Mouse (Mus musculus) thymus, adult 2 months (tissue): ENCODE data around the gene Ifngr2. TPM values are rescaled to one million over a fixed set of nuclear protein-coding genes. Genes with fewer than 3 reads are reported as not detected.
A peak's percentile ranks its signal among the peaks of the same experiment; 100 is the strongest.
"Not testable (repeated sequence)": the region's sequence is repeated elsewhere in the genome, so short reads cannot be mapped to it uniquely, and the experiment has no call there.

Experiments
- DNase-seq: peaks from one replicate; pipeline ENCODE4 v3.0.0; 2021
- H3K27ac ChIP-seq: fragments of 200-500 bp; 2 replicates; pipeline ENCODE4 v1.5.1; 2012; ENCODE audit warnings: low read length, control low read depth; ENCODE audit not compliant: control insufficient read depth, insufficient read depth
- H3K27me3 ChIP-seq: fragments of 200-500 bp; 2 replicates; pipeline ENCODE4 v1.6.1; 2012; ENCODE audit warnings: mild to moderate bottlenecking, low read length, moderate library complexity, mixed read lengths; ENCODE audit not compliant: control insufficient read depth, insufficient read depth
- H3K36me3 ChIP-seq: fragments of 200-500 bp; 2 replicates; pipeline ENCODE4 v1.6.1; 2012; ENCODE audit warnings: mild to moderate bottlenecking, low read length, moderate library complexity; ENCODE audit not compliant: control insufficient read depth, insufficient read depth
- H3K4me1 ChIP-seq: fragments of 200-500 bp; replicated peaks from 2 replicates; pipeline ENCODE4 v1.6.1; 2012; ENCODE audit warnings: low read length; ENCODE audit not compliant: control insufficient read depth, insufficient read depth
- H3K4me3 ChIP-seq: fragments of 200-500 bp; 2 replicates; pipeline ENCODE4 v1.5.1; 2012; ENCODE audit warnings: mild to moderate bottlenecking, low read length, control low read depth, moderate library complexity; ENCODE audit not compliant: control insufficient read depth, insufficient read depth
- CTCF ChIP-seq: fragments of 200-500 bp; IDR thresholded peaks from 2 replicates; pipeline ENCODE4 v1.5.1; 2012; ENCODE audit warnings: mild to moderate bottlenecking, control low read depth, low read length, moderate library complexity, borderline replicate concordance; ENCODE audit not compliant: control insufficient read depth, poor library complexity, insufficient read depth; ENCODE audit errors: extremely low read depth
- POLR2A ChIP-seq: fragments of 200-500 bp; IDR thresholded peaks from 2 replicates; pipeline ENCODE4 v1.6.1; 2012; ENCODE audit warnings: mild to moderate bottlenecking, low read length, control low read depth, moderate library complexity; ENCODE audit not compliant: control insufficient read depth, poor library complexity, insufficient read depth; ENCODE audit errors: extremely low read depth
- WGBS: fragments of 180-500 bp; shearing (Covaris S2); methylation state at CpG from one replicate; pipeline ENCODE4 v1.1.7; 2018; 5-methylcytosine and 5-hydroxymethylcytosine counted together
- polyA plus RNA-seq: library from polyadenylated mRNA; depleted of rRNA; stranded (reverse); fragments of >200 nt; gene quantifications from 2 replicates; pipeline ENCODE4 v1.2.3, GENCODE M21; 2012

Gene Ifngr2
- polyA plus RNA-seq, 1 experiment, result 33.4 TPM

GRCm38 (mm10) chr16:91527051-91527450 lies 19.8 kb upstream of the Ifngr2 start:
- WGBS, result 63% methylated on average over 10 of the region's 10 CpGs
- Histone ChIP-seq H3K4me3 (no peak overlapping the region), H3K36me3 (no peaks in the 10 kb centered on the region), H3K4me1 (peaks cover 10% of the 10 kb centered on the region), H3K27ac (no peak overlapping the region), H3K27me3 (no peaks in the 10 kb centered on the region)
- DNase-seq, result no peak
- TF ChIP-seq POLR2A, result no peak
- no peak for TF ChIP-seq CTCF

- H3K27me3 ChIP-seq, result no peaks in the 10 kb centered on the region
- WGBS, result 38% methylated on average over 5 of the region's 5 CpGs
- H3K36me3 ChIP-seq, result no peaks in the 10 kb centered on the region
- no peak overlapping the region for H3K4me3 ChIP-seq
- TF ChIP-seq CTCF (no peak), POLR2A (no peak)
- DNase-seq, result no peak
- no peak overlapping the region for H3K27ac ChIP-seq
- H3K4me1 ChIP-seq, result peaks cover 10% of the 10 kb centered on the region
Measured at GRCm38 (mm10) chr16:91527500-91527899, 19.4 kb upstream of the Ifngr2 start.

DNA sequence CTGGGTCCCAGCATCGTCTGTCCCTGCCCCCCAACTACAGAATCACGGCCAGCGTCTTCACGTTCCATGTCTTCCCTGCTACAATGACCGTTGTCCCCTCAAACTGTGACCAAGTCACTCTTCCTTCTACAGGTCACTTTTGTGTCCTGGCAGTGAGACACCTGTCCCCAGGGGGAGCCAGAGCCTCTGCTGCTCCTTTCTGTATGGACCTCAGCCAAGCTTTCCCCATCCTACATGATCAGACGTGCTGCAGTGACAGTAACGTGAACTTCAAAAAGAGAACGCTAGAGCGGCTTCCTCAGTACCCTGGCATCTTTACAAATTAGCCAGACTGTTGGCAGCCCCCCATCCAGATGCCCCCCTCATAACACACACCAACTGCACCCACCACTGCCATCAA lies 18.3 kb upstream of the Ifngr2 start:
- Histone ChIP-seq H3K27me3 (no peaks in the 10 kb centered on the region), H3K4me1 (peaks cover 17% of the 10 kb centered on the region), H3K4me3 (no peak overlapping the region), H3K27ac (no peak overlapping the region), H3K36me3 (no peaks in the 10 kb centered on the region)
- no peak for DNase-seq
- 81% methylated on average over 9 of the region's 9 CpGs for WGBS
- no peak for TF ChIP-seq POLR2A

- H3K36me3 ChIP-seq, H3K27me3 ChIP-seq, H3K4me3 ChIP-seq, H3K27ac ChIP-seq, DNase-seq: not testable (repeated sequence)
- 94% methylated on average over 4 of the region's 4 CpGs for WGBS
- H3K4me1 ChIP-seq, result peaks cover 32% of the 10 kb centered on the region
Measured at GRCm38 (mm10) chr16:91530830-91531229, 16.0 kb upstream of the Ifngr2 start.

- Histone ChIP-seq H3K27me3 (no peaks in the 10 kb centered on the region), H3K27ac (no peak overlapping the region), H3K4me1 (peaks cover 32% of the 10 kb centered on the region), H3K36me3 (no peaks in the 10 kb centered on the region), H3K4me3 (no peak overlapping the region)
- TF ChIP-seq CTCF (no peak), POLR2A (no peak)
- 91% methylated on average over 6 of the region's 6 CpGs for WGBS
- no peak for DNase-seq
Measured at GRCm38 (mm10) chr16:91531856-91532255, 15.0 kb upstream of the Ifngr2 start.

- Histone ChIP-seq H3K4me3 (no peak overlapping the region), H3K4me1 (peaks cover 31% of the 10 kb centered on the region), H3K36me3 (no peaks in the 10 kb centered on the region), H3K27ac (no peak overlapping the region), H3K27me3 (no peaks in the 10 kb centered on the region)
- WGBS, result 89% methylated on average over 2 of the region's 2 CpGs
- TF ChIP-seq CTCF (no peak), POLR2A (no peak)
- no peak for DNase-seq
Measured at GRCm38 (mm10) chr16:91532429-91532828, 14.4 kb upstream of the Ifngr2 start.

DNA sequence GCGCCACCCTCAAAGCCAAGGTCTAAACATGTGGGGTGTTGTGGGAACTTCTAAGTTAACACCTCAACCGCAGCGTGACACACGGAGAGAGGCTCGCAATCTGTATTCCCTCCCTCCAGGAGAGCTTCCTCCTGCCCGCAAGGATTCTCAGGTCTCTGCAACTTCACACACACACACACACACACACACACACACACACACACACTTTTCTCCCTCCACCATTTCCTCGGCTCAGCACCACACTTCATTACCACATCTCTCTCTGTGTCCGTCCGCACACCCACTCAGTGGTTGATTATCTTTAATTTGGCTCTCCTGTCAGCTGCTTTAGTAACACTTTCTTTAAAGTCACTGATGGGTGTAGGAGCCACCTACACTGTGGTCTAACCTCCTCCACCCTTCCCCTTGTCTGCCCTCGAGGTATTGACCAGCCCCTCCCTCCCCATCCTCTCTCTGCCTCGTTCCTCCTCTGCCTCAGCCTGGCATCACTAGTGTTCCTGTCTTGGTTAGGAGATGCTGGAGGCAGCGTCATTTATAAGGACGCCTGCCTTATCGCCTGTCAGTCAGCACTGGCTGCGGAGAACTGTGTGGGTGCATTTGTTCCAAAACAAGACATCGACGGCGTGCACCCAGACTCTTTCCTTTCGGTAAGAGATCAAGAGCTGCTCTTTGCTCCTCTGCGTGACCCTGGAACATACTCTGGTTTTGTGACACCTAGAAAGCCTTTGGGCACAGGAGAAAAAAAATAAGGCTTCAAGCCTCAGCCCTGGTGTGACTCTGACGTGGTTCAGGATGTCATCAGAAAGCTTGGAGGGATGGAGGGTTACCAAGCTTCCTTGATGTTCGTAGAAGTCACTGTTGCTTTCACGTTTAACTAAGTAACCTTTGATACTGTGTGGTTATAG lies 13.5 kb upstream of the Ifngr2 start:
- H3K4me3 ChIP-seq, result peak overlapping the region; percentile 1; the same call in 1 of the 2 replicates
- no peaks in the 10 kb centered on the region for H3K27me3 ChIP-seq
- peaks cover 37% of the 10 kb centered on the region for H3K4me1 ChIP-seq
- no peaks in the 10 kb centered on the region for H3K36me3 ChIP-seq
- 10% methylated on average over 23 of the region's 23 CpGs for WGBS
- TF ChIP-seq CTCF (no peak), POLR2A (no peak)
- peak overlapping the region; percentile 19 for H3K27ac ChIP-seq
- peak; percentile 46 for DNase-seq
